Mouse (Mus musculus): ENCODE data around the gene Rpp25. TPM values are rescaled to one million over a fixed set of nuclear protein-coding genes. Genes with fewer than 3 reads are reported as not detected.

Gene Rpp25
- polyA plus RNA-seq, 1 experiment, result 0.75 TPM

GRCm38 (mm10) chr9:57468914-57469313 is 34.9 kb upstream of the Rpp25 start:
- 80% methylated on average over 4 of the region's 4 CpGs for WGBS

GRCm38 (mm10) chr9:57485774-57486173 is 18.1 kb upstream of the Rpp25 start:
- Histone ChIP-seq H3K27ac (ENCODE audit: control insufficient read depth, insufficient read depth, low read length) (no peak overlapping the region), H3K4me3 (ENCODE audit: control insufficient read depth, insufficient read depth, low read length) (no peak overlapping the region), H3K27me3 (ENCODE audit: control insufficient read depth, insufficient read depth, low read length) (no peaks in the 10 kb centered on the region), H3K36me3 (ENCODE audit: control insufficient read depth, insufficient read depth, low read length) (no peaks in the 10 kb centered on the region), H3K4me1 (replicated peaks; ENCODE audit: control insufficient read depth, insufficient read depth, low read length) (no peaks in the 10 kb centered on the region)
- peak; percentile 80 for DNase-seq
- TF ChIP-seq CTCF (IDR thresholded peaks at IDR 0.05; ENCODE audit: borderline replicate concordance, control insufficient read depth, extremely low read depth, insufficient read depth, low read length, poor library complexity) (no peak), POLR2A (IDR thresholded peaks at IDR 0.05; ENCODE audit: control insufficient read depth, extremely low read depth, insufficient read depth, low read length, poor library complexity) (no peak)
- 17% methylated on average over 7 of the region's 7 CpGs for WGBS

More at GRCm38 (mm10) chr9:57468914-57469313, 34.9 kb upstream of the Rpp25 start:
- Histone ChIP-seq H3K4me3 (ENCODE audit: control insufficient read depth, insufficient read depth, low read length) (no peak overlapping the region), H3K36me3 (ENCODE audit: control insufficient read depth, insufficient read depth, low read length) (no peaks in the 10 kb centered on the region), H3K4me1 (replicated peaks; ENCODE audit: control insufficient read depth, insufficient read depth, low read length) (peaks cover 8% of the 10 kb centered on the region), H3K27me3 (ENCODE audit: control insufficient read depth, insufficient read depth, low read length) (peaks cover 3% of the 10 kb centered on the region; the same call in 1 of the 2 replicates), H3K27ac (ENCODE audit: control insufficient read depth, insufficient read depth, low read length) (no peak overlapping the region)
- no peak for TF ChIP-seq POLR2A (IDR thresholded peaks at IDR 0.05; ENCODE audit: control insufficient read depth, extremely low read depth, insufficient read depth, low read length, poor library complexity)
- no peak for TF ChIP-seq CTCF (IDR thresholded peaks at IDR 0.05; ENCODE audit: borderline replicate concordance, control insufficient read depth, extremely low read depth, insufficient read depth, low read length, poor library complexity)
- no peak for DNase-seq

DNA sequence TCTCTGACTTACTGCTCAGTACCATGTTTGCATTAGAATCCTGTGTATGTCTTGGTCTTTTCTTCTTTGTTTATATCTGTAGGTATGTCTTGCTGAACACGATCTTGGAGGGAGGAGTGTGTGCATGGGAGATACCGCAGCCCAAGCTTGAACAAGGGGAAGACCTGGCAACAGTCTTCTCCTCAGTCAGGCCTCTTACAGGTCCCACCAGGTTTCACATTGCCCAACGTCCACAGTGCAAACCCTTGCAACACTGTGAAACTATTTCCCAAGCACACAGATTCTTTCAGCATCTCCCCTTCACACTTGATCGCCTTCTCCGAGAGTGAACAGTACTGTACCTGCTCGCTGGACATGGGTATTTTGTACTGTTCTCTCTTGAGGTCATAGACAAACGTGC is 16.0 kb upstream of the Rpp25 start:
- H3K4me1 ChIP-seq (replicated peaks; ENCODE audit: control insufficient read depth, insufficient read depth, low read length), result no peaks in the 10 kb centered on the region
- H3K36me3 ChIP-seq (ENCODE audit: control insufficient read depth, insufficient read depth, low read length), result no peaks in the 10 kb centered on the region
- no peaks in the 10 kb centered on the region for H3K27me3 ChIP-seq (ENCODE audit: control insufficient read depth, insufficient read depth, low read length)
- H3K4me3 ChIP-seq (ENCODE audit: control insufficient read depth, insufficient read depth, low read length), result no peak overlapping the region
- DNase-seq, result no peak
- TF ChIP-seq POLR2A (IDR thresholded peaks at IDR 0.05; ENCODE audit: control insufficient read depth, extremely low read depth, insufficient read depth, low read length, poor library complexity) (no peak), CTCF (IDR thresholded peaks at IDR 0.05; ENCODE audit: borderline replicate concordance, control insufficient read depth, extremely low read depth, insufficient read depth, low read length, poor library complexity) (no peak)
- no peak overlapping the region for H3K27ac ChIP-seq (ENCODE audit: control insufficient read depth, insufficient read depth, low read length)
- WGBS, result 83% methylated on average over 7 of the region's 7 CpGs

DNA sequence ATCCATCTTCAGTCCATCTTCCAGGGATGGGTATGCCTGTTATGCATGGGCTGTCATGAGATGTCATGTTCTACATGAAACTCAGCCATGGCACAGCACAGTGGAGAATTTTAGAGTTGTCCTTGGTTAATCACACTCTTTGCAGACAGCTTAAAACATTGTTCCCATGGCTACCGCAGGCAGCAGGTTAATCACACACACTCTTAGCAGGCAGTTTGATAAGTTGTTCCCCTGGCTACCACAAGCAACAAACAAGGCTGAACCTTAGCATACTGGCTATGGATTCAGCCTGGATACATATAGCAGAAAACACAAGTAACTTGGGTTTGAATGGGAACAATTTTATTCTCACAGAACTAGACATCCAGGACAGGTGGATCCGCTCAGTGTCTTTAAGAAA is 10.3 kb upstream of the Rpp25 start:
- Histone ChIP-seq H3K4me1 (replicated peaks; ENCODE audit: control insufficient read depth, insufficient read depth, low read length) (no peaks in the 10 kb centered on the region), H3K27ac (ENCODE audit: control insufficient read depth, insufficient read depth, low read length) (no peak overlapping the region), H3K27me3 (ENCODE audit: control insufficient read depth, insufficient read depth, low read length) (no peaks in the 10 kb centered on the region), H3K36me3 (ENCODE audit: control insufficient read depth, insufficient read depth, low read length) (no peaks in the 10 kb centered on the region), H3K4me3 (ENCODE audit: control insufficient read depth, insufficient read depth, low read length) (no peak overlapping the region)
- no peak for TF ChIP-seq POLR2A (IDR thresholded peaks at IDR 0.05; ENCODE audit: control insufficient read depth, extremely low read depth, insufficient read depth, low read length, poor library complexity)
- TF ChIP-seq CTCF (IDR thresholded peaks at IDR 0.05; ENCODE audit: borderline replicate concordance, control insufficient read depth, extremely low read depth, insufficient read depth, low read length, poor library complexity), result no peak
- WGBS, result 98% methylated on average over 2 of the region's 2 CpGs
- DNase-seq, result no peak

DNA sequence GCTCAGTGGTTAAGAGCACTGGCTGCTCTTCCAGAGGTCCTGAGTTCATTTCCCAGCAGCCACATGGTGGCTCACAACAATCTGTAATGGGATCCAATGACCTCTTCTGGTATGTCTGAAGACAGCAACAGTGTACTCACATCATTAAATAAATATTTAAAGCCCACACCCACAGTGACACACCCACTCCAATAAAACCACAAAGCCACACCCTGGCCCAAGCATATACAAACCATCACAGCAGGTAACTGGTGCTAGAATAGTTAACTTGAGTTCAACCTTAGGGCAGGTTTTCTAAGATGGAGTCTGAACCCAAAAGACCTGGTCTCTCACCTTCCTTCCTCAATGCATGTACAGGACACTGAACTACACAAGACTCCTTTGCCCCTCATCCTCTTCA is 8.9 kb upstream of the Rpp25 start:
- no peaks in the 10 kb centered on the region for H3K4me1 ChIP-seq (replicated peaks; ENCODE audit: control insufficient read depth, insufficient read depth, low read length)
- TF ChIP-seq POLR2A (IDR thresholded peaks at IDR 0.05; ENCODE audit: control insufficient read depth, extremely low read depth, insufficient read depth, low read length, poor library complexity), result no peak
- TF ChIP-seq CTCF (IDR thresholded peaks at IDR 0.05; ENCODE audit: borderline replicate concordance, control insufficient read depth, extremely low read depth, insufficient read depth, low read length, poor library complexity), result no peak
- H3K4me3 ChIP-seq (ENCODE audit: control insufficient read depth, insufficient read depth, low read length), result no peak overlapping the region
- peaks cover 2% of the 10 kb centered on the region; the same call in 1 of the 2 replicates for H3K27me3 ChIP-seq (ENCODE audit: control insufficient read depth, insufficient read depth, low read length)
- H3K27ac ChIP-seq (ENCODE audit: control insufficient read depth, insufficient read depth, low read length), result no peak overlapping the region
- DNase-seq, result no peak
- H3K36me3 ChIP-seq (ENCODE audit: control insufficient read depth, insufficient read depth, low read length), result no peaks in the 10 kb centered on the region

DNA sequence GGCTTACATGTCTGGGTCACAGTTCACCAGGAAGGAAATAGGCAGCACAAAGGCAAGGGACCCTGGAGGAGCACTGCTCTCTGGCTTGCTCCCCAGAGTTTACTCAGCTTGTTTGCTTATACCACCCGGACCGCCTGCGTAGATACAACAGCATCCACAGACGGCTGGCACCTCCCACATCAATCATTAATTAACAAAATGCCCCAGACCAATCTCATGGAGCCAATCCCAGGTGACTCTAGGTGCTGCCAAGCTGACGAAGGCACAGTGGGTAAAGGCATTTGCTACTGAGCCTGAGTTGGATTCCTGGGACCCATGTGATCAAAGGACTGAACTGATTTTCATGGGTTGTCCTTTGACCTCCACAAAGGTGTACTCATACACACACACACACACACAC is 6.6 kb upstream of the Rpp25 start:
- Histone ChIP-seq H3K36me3 (ENCODE audit: control insufficient read depth, insufficient read depth, low read length) (no peaks in the 10 kb centered on the region), H3K4me3 (ENCODE audit: control insufficient read depth, insufficient read depth, low read length) (no peak overlapping the region), H3K27me3 (ENCODE audit: control insufficient read depth, insufficient read depth, low read length) (peaks cover 6% of the 10 kb centered on the region), H3K4me1 (replicated peaks; ENCODE audit: control insufficient read depth, insufficient read depth, low read length) (no peaks in the 10 kb centered on the region), H3K27ac (ENCODE audit: control insufficient read depth, insufficient read depth, low read length) (no peak overlapping the region)
- no peak for DNase-seq
- 82% methylated on average over 5 of the region's 5 CpGs for WGBS
- TF ChIP-seq POLR2A (IDR thresholded peaks at IDR 0.05; ENCODE audit: control insufficient read depth, extremely low read depth, insufficient read depth, low read length, poor library complexity), result no peak
- no peak for TF ChIP-seq CTCF (IDR thresholded peaks at IDR 0.05; ENCODE audit: borderline replicate concordance, control insufficient read depth, extremely low read depth, insufficient read depth, low read length, poor library complexity)

- no peak for TF ChIP-seq CTCF (IDR thresholded peaks at IDR 0.05; ENCODE audit: borderline replicate concordance, control insufficient read depth, extremely low read depth, insufficient read depth, low read length, poor library complexity)
- H3K4me1 ChIP-seq (replicated peaks; ENCODE audit: control insufficient read depth, insufficient read depth, low read length), result peaks cover 2% of the 10 kb centered on the region; the same call in 1 of the 2 replicates
- no peak overlapping the region for H3K27ac ChIP-seq (ENCODE audit: control insufficient read depth, insufficient read depth, low read length)
- no peaks in the 10 kb centered on the region for H3K36me3 ChIP-seq (ENCODE audit: control insufficient read depth, insufficient read depth, low read length)
- H3K27me3 ChIP-seq (ENCODE audit: control insufficient read depth, insufficient read depth, low read length), result peaks cover 16% of the 10 kb centered on the region
- no peak for DNase-seq
- no peak overlapping the region for H3K4me3 ChIP-seq (ENCODE audit: control insufficient read depth, insufficient read depth, low read length)
- 81% methylated on average over 7 of the region's 7 CpGs for WGBS
These were observed 5.3 kb upstream of the Rpp25 start for GRCm38 (mm10) chr9:57498536-57498935.

Measured in thymus, adult 2 months (tissue).